Mouse (Mus musculus) testis, adult 2 months (tissue): ENCODE data around the gene Ankmy1. TPM values are rescaled to one million over a fixed set of nuclear protein-coding genes. Genes with fewer than 3 reads are reported as not detected.

Experiments
- H3K27ac ChIP-seq: fragments of 200-500 bp; 2 replicates; pipeline ENCODE4 v1.5.1; 2012; ENCODE audit warnings: low read depth, low read length; ENCODE audit not compliant: control insufficient read depth, insufficient read depth
- H3K27me3 ChIP-seq: fragments of 200-500 bp; 2 replicates; pipeline ENCODE4 v1.6.1; 2012; ENCODE audit warnings: mild to moderate bottlenecking, low read length, moderate library complexity; ENCODE audit not compliant: control insufficient read depth, insufficient read depth
- H3K36me3 ChIP-seq: fragments of 200-500 bp; 2 replicates; pipeline ENCODE4 v1.6.1; 2012; ENCODE audit warnings: mild to moderate bottlenecking, low read length; ENCODE audit not compliant: control insufficient read depth, insufficient read depth
- H3K4me1 ChIP-seq: fragments of 200-500 bp; 2 replicates; pipeline ENCODE4 v1.6.1; 2012; ENCODE audit warnings: low read length; ENCODE audit not compliant: control insufficient read depth, insufficient read depth
- H3K4me3 ChIP-seq: fragments of 200-500 bp; 2 replicates; pipeline ENCODE4 v1.5.1; 2012; ENCODE audit warnings: low read depth, mild to moderate bottlenecking, low read length, moderate library complexity, mixed read lengths; ENCODE audit not compliant: control insufficient read depth
- CTCF ChIP-seq: fragments of 200-500 bp; IDR thresholded peaks from 2 replicates; pipeline ENCODE4 v1.5.1; 2012; ENCODE audit warnings: low read depth, mild to moderate bottlenecking, inconsistent platforms, low read length, moderate library complexity; ENCODE audit not compliant: control insufficient read depth, insufficient read depth, insufficient replicate concordance
- POLR2A ChIP-seq: fragments of 200-500 bp; IDR thresholded peaks from 2 replicates; pipeline ENCODE4 v1.6.1; 2012; ENCODE audit warnings: low read depth, mild to moderate bottlenecking, inconsistent platforms, low read length, moderate library complexity; ENCODE audit not compliant: control insufficient read depth
- polyA plus RNA-seq: library from polyadenylated mRNA; depleted of rRNA; stranded (reverse); fragments of >200 nt; gene quantifications from 2 replicates; pipeline ENCODE4 v1.2.3, GENCODE M21; 2012

Ankmy1 gene
- polyA plus RNA-seq, 1 experiment: 53.4 TPM

DNA sequence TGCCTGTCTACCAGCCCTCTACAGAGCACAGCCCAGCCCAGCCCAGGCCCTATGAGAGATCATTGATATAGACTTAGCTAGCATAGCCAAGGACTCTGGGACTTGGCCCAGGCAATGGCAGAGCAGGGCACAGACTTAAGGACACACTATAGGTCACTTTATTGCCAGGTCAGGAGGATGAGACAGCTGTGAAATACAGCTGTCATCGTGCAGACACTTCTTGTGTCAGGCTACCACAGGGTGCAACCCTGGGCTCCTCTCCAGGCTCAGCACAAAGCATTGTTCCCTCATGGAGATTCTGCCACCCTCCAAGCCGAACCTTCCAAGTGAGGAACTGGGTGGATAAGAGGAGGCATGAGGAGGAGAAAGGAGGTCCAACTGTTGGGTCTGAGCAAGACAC is 32.7 kb downstream of the Ankmy1 start:
- Histone ChIP-seq H3K27ac (no peak overlapping the region), H3K4me1 (no peaks in the 10 kb centered on the region), H3K27me3 (no peaks in the 10 kb centered on the region), H3K4me3 (no peak overlapping the region), H3K36me3 (no peaks in the 10 kb centered on the region)
- TF ChIP-seq CTCF (no peak), POLR2A (no peak)

DNA sequence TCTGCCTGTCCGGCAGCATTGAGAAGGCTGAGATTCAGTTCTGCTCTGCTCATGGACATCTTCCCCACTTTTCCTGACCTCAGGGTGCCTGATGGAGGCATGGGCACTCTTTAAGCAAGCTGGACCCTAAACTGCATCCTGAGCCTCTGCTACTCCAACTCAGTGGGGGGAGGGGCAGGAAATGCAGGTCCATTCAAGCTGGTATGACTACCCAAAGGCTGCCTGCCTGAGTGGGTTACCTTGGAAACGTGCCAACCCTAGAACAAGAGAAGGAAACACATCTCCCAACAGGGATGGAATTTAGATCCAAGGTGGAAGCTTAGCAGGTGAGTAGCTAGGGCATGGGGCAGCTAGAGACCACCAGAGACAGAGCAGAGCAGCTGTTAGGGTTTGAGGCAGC is 36.5 kb downstream of the Ankmy1 start:
- peak overlapping the region; percentile 46 for H3K4me3 ChIP-seq
- H3K27ac ChIP-seq: no peak overlapping the region
- no peaks in the 10 kb centered on the region for H3K4me1 ChIP-seq
- no peaks in the 10 kb centered on the region for H3K27me3 ChIP-seq
- TF ChIP-seq POLR2A (no peak), CTCF (no peak)
- H3K36me3 ChIP-seq: no peaks in the 10 kb centered on the region

DNA sequence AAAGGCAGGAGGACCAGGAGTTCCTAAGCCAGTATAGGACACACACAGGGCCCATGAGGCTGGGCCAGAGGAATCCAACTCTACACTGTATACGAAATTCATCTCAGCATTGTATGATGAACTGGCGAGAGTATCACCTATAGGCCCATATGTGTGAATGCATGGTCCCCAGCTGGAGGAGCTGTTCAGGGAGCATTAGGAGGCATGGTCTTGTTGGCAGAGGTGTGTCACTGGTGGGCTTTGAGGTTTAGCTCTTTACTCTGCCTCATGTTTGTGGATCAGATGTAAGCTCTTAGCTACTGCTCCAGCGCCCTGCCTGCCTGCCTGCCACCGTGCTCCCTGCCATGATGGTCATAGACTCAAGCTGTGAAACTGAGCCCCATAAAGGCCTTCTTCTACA is 39.4 kb downstream of the Ankmy1 start:
- Histone ChIP-seq H3K27ac (no peak overlapping the region), H3K4me3 (no peak overlapping the region), H3K36me3 (no peaks in the 10 kb centered on the region; the same call in 1 of the 2 replicates), H3K4me1 (no peaks in the 10 kb centered on the region), H3K27me3 (no peaks in the 10 kb centered on the region)
- TF ChIP-seq POLR2A (no peak), CTCF (no peak)

DNA sequence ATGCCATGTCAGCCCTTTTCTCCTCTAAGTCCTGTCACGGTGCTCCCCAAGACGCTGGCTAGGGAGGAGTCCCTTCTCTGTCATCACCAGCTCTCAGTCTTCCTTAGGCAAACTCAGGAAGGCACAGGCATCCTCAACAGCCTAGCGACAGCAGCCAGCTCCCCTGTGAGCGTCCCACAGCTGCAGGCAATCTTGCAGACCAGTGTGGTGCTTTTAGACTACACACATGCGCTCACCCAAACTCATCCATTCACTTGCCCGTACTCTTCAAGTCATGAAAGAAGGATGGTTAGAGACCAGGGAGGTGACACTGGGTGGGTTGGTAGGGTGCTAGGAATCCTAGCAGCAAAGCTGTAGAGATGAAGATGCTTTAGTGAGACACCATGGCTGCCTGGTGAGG is 41.2 kb downstream of the Ankmy1 start:
- H3K36me3 ChIP-seq: no peaks in the 10 kb centered on the region; the same call in 1 of the 2 replicates
- H3K27me3 ChIP-seq: no peaks in the 10 kb centered on the region
- no peaks in the 10 kb centered on the region for H3K4me1 ChIP-seq
- no peak overlapping the region for H3K4me3 ChIP-seq
- no peak overlapping the region for H3K27ac ChIP-seq
- TF ChIP-seq POLR2A: no peak
- TF ChIP-seq CTCF: no peak

DNA sequence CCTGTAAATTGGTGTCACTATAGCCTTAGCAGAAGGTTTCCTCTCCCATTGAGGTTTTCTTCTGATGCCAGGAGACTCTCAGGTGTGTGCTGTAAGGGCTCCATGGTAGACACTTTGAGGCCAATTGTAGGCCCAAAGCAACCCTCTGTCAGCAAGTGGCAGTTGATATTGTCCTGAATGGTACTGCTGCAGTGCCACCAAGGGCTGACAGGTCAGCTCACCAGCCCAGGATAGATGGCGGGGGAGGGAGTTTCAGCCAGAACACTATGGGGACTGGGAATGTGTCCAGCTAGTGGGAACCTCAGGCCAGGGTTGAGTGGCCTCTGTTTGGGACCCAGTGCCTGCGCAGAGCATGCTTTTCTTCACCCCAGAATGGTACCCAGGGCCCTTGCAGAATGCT is 50.3 kb downstream of the Ankmy1 start:
- TF ChIP-seq POLR2A (no peak), CTCF (no peak)
- H3K36me3 ChIP-seq: no peaks in the 10 kb centered on the region
- peaks cover 3% of the 10 kb centered on the region; the same call in 1 of the 2 replicates for H3K4me1 ChIP-seq
- H3K4me3 ChIP-seq: no peak overlapping the region
- H3K27me3 ChIP-seq: no peaks in the 10 kb centered on the region
- H3K27ac ChIP-seq: no peak overlapping the region

DNA sequence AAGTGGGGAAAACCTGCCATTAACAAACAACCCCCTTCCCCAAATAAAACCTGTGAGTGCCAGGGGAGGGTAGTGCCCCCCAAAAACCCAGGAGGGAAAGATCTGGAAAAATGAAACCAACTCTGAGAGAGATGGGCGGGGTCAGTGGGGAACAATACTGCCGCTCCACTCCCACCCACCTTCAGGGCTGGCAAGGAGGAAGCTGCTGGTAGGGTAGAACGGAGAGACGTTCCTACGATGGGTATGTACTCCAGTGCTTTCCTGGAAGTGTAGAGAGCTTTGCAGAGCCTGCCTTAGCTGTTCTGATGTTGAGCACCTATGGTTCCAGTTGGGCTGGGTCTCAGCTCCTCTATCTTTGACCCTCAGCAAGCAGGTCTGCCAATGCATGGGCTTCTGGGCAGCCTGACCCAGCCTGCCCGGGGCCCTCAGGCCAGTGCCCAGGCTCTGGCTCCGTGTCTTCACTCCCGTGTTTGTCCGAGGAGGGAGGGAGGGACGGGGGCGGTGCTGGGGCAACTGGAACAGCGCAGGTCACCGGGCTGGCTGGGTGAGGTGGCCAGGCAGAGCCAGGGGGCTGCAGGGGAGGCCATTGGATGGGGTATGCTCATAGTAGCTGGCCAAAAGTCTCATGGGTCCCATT is 52.6 kb downstream of the Ankmy1 start:
- Histone ChIP-seq H3K4me3 (no peak overlapping the region), H3K27me3 (no peaks in the 10 kb centered on the region), H3K36me3 (no peaks in the 10 kb centered on the region), H3K4me1 (peaks cover 3% of the 10 kb centered on the region; the same call in 1 of the 2 replicates), H3K27ac (no peak overlapping the region)
- no peak for TF ChIP-seq CTCF

DNA sequence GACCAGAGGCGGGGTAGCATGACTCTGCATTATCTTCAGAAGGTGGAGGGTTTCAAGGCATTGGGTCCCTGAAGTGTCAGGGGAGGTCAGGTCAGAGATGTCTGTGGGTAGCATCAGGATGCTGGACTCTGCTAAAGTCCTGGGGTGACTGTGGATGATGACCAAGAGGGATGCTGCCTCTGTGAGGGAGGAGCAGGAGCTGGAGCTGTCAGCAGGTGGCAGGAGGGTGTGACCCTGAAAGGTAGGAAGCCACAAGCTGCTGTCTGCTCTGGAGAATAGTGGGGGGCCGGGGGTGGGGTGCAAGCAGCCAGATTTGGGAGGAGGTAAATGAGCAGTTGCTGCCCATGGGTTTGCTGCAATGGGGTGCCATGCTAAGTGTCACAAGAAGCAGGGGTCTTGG is 53.2 kb downstream of the Ankmy1 start:
- no peak overlapping the region for H3K4me3 ChIP-seq
- TF ChIP-seq CTCF (no peak), POLR2A (no peak)
- no peak overlapping the region for H3K27ac ChIP-seq
- peaks cover 3% of the 10 kb centered on the region; the same call in 1 of the 2 replicates for H3K4me1 ChIP-seq
- no peaks in the 10 kb centered on the region for H3K27me3 ChIP-seq
- no peaks in the 10 kb centered on the region for H3K36me3 ChIP-seq
